Mouse (Mus musculus): Measurements from ENCODE around the gene Gpr39.

GRCm38 (mm10) chr1:125685304-125685703 lies 8.5 kb downstream of the Gpr39 start:
- TF ChIP-seq CTCF (IDR thresholded peaks at IDR 0.05; ENCODE audit: control insufficient read depth, insufficient read depth, insufficient read length) (no peak), MYOD1 (IDR thresholded peaks at IDR 0.05; ENCODE audit: control insufficient read depth, insufficient read length, low read depth) (no peak), FOSL1 (IDR thresholded peaks at IDR 0.05; ENCODE audit: insufficient read depth, low read length, poor library complexity, severe bottlenecking) (no peak), MAX (IDR thresholded peaks at IDR 0.05) (no peak)
